Mouse (Mus musculus): ENCODE measurements at regions not wholly inside any gene's neighbourhood (a gene's known extent, or its start where the extent isn't known, plus 50 kb on each side); places are given as distances from the start of the nearest gene placed in this dataset.

DNA sequence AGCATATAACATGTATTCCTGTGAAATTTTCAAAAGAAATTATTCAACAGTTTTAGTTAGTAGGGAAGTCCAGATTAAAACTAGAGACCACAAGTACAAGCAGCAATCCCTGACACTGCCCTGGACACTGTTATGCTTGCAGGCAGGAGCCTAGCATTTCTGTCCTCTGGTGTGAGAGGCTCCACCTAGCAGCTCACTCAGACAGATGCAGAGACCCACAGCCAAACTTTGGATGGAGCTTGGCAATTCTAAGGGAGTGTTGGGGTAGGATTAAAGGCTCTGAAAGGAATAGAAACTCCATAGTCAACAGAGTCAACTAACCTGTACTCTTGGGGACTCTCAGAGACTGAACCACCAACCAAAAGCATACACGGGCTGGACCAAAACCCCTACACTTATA is 509.8 kb downstream of the Flrt2 start:
- ATAC-seq (ENCODE audit: low TSS enrichment), result no peak

- ATAC-seq (ENCODE audit: low TSS enrichment), result no peak
Measured at GRCm38 (mm10) chr12:96226446-96226845, 534.4 kb downstream of the Flrt2 start.

DNA sequence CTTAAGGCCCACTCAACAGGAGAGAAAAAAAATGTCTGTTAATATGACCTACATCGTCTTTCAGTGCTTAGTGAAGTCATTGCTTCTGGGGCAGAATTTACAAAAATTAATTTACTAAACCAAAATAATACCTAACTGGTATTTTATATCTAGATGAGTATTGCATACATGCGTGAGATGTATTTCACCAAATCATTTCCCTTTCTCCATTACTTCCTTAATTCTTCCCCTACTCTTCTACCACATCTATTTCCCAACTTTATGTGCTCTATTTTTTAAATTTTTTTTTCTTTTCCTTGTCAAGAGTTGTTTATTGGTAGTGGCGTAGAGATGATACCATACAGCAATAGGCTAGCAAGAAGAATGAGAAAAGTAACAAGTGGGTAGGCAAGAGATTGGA is 536.7 kb downstream of the Flrt2 start:
- ATAC-seq (ENCODE audit: low TSS enrichment), result no peak

GRCm38 (mm10) chr12:96235510-96235909 is 543.5 kb downstream of the Flrt2 start:
- no peak for ATAC-seq (ENCODE audit: low TSS enrichment)

DNA sequence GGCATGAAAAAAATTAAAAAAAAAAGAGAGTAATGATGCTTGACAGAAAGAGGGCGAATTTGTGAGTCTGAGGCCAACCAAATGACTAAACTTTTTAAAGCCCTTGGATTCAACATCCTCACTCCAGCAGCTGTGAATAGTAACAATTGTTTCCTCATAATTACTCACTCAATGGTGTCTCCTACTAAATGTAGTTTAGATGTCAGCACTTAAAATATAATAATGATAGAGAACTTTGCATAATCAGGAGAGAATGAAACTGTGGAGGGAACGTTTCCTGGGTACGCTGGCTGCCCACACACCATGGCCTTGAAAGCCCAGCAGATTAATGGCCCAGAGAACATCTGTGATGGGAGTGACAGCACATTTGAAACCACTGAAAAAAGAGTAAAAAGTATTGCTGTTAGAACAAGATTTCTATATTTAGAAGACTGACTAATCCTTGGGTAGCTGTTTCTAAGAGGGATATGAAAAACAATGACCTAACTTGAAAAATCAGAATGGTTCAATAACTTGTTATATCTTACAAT is 544.0 kb downstream of the Flrt2 start:
- no peak for ATAC-seq (ENCODE audit: low TSS enrichment)

DNA sequence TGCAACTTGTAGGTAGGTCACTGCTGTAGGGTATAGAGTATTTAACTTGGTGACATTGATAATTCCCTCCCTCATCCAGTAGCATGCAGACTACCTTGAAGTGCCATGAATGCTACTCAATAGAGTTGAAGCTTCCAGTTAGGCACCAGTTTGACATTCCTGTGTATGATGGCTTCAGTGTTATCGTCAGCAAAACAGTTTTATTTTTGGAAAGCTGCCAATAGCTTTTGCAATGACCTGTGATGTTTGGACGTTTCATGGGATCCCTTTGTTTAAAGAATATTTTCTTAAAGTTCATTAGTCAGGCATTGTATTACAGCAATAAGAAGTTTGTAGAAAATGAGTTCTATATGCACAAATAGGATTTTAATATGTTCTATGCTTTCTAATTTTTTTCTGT is 547.6 kb downstream of the Flrt2 start:
- ATAC-seq (ENCODE audit: low TSS enrichment), result no peak

DNA sequence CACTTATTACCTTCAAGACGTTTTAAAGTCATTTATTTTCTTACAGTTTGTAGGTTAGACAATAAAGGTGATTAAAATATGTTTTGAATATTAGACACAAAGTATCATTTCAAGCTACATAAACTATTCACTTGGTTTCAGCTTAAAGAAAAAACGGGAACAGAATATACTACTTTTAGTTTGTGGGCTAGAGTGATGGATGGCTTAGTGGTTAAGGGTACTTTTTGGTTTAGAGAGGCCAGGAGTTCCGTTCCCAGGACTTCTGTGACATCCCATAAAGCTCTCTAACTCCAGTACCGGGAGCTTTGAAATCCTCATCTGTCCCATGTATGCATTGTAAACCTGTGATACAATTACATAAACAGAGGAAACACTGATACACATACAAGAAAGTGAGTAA is 570.0 kb downstream of the Flrt2 start:
- ATAC-seq (ENCODE audit: low TSS enrichment), result no peak

DNA sequence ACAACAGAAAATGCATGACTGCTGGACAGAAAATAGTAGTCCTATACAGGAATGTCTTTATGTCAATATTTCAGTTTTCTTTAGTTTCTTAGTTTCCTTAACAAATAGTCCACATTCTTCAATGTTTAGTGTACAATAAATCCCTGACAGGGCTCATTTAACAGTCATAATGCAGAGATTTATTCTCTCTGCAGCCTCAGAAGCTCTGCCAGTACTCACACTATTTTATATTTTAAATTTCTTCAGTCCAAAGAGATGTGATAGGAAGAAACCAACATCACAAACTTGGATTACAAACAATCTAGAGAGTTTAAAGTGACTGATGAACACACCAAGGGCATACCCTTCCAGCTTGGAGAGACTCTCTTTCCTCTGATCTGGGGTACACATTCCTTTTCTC is 583.9 kb downstream of the Flrt2 start:
- no peak for ATAC-seq (ENCODE audit: low TSS enrichment)

GRCm38 (mm10) chr12:96311137-96311536 is 619.1 kb downstream of the Flrt2 start:
- ATAC-seq (ENCODE audit: low TSS enrichment), result no peak

DNA sequence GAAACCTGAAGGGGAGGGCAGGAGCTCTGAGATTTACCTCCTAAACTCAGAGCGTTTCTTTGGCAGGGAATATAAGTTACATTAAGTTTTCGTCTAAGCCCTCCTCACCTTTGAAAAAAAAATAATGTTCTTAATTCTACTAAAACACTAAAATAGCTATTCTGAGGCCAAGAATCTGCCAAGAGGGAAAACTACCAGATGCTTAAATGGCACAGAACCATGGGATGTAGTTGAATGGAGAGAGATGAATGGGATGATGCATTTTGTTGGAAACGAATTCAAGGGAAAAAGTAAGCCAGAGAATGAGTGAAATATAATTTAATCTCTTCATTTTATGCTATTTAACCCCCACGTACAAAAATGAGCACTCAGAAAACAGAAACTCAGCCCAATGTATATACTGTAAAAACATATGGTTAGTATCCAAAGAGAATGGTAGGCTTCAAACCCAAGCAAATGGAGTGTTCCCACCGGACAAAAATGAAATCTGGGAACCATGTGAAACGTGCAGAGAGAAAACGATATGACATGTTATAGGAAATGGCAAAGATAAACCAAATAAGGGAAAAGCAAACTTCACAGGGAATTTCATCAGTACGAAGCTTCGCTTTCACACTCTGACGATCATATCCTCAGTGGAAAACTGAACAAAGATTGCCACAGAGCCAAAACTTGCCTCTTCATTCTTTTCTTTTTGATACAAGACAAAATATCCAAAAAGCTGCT is 631.2 kb downstream of the Flrt2 start:
- no peak for ATAC-seq (ENCODE audit: low TSS enrichment)

DNA sequence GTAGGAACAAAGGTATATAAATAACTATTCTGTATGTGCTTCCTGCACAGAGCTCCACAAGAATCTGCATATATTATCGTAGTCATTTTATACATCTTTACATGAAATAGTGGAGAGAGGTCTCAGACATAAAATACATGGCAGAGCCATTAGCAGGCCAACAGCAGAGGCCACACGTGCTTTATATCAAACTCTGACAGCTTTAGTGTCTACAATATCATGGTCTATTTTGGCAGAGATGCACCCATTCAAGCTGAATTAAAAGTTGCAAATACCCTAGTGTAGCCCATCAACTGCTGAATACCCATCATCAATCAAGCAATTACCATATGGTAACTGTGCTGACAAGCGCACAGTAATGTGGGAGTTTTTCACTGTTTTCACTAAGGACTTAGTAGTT is 659.1 kb downstream of the Flrt2 start:
- ATAC-seq (ENCODE audit: low TSS enrichment), result no peak

- ATAC-seq (ENCODE audit: low TSS enrichment), result no peak
Measured at GRCm38 (mm10) chr12:96378924-96379323, 686.9 kb downstream of the Flrt2 start.

GRCm38 (mm10) chr12:96419104-96419503 is 727.1 kb downstream of the Flrt2 start:
- no peak for ATAC-seq (ENCODE audit: low TSS enrichment)

GRCm38 (mm10) chr12:96419567-96419966 is 727.5 kb downstream of the Flrt2 start:
- ATAC-seq (ENCODE audit: low TSS enrichment), result no peak

- ATAC-seq (ENCODE audit: low TSS enrichment), result no peak
Measured at GRCm38 (mm10) chr12:96427589-96427988, 735.6 kb downstream of the Flrt2 start.

DNA sequence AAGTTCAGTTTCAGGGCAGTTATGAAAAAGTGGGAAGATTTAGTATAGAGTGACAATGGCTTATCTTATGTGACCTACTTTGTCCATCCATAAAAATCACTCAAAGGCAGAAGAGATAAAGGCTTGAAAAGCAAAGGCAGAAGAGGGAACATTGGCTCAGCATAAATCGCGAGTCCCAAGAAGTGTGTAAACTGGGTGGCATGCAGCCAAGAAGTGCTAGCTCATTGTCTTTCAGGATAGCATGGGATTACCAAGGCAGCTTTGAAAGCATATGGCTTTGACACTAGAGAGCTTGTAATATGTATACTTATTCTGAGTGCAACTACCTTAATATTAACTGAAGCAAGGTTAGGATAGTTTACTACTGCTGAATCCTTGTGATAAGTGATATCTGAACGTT is 750.5 kb downstream of the Flrt2 start:
- ATAC-seq (ENCODE audit: low TSS enrichment), result no peak

DNA sequence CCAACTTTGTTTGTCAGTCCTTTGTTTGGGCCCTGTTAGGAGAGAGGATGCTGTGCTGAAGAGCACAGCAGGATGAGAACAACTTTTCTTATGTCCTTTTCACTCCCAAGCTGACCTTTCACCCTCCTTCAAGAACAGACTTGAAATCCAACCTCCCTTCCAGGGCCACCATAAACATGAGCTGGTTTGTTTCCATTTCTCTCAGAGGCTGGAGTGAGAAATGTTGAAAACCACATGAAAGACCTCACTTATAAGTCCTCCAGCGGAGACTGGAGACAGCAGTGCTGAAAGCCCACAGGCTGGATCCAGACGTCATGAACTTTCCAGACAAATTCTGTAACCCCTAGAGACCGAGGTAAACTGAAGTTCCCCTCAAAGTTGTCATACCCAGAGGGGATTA is 761.3 kb downstream of the Flrt2 start:
- no peak for ATAC-seq (ENCODE audit: low TSS enrichment)

GRCm38 (mm10) chr12:96476344-96476743 is 784.3 kb downstream of the Flrt2 start:
- no peak for ATAC-seq (ENCODE audit: low TSS enrichment)

- ATAC-seq (ENCODE audit: low TSS enrichment), result no peak
Measured at GRCm38 (mm10) chr12:96488448-96488960, 796.5 kb downstream of the Flrt2 start.

DNA sequence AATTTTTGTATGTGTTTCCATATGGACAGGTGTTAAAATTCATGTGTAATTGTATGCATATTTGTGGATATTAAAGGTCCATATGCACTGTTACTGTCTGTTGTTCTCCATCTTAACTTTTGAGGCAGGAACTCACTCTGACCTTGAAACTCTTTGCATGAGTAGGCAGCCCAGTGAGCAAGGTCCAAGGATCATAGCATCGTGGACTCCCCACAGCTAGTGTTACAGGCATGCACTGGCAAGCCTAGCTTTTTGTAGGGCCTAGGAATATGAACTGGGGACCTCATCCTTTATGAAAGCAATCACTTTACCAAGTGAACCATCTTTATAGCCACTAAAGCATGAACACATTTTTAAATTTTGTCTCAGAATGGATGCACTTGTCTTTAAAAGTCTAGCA is 817.6 kb downstream of the Flrt2 start:
- ATAC-seq (ENCODE audit: low TSS enrichment), result no peak

DNA sequence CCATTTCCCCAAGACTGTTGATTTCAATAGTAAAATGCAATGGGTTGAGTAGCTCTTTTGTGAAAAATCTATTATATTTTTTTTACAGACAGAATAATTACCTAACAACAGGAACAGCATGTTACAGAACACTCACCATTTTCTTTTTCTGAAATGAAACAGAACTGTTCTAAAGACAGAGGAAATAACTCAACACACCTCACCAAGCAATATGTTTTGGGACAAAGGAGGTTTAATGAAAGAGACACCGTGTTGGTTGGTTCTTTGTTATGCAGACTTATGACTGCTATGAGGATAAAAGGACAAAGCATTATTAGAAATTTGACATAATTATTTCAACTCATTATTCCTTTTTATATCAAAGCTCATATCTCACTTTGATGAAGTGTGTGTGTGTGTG is 866.8 kb downstream of the Flrt2 start:
- ATAC-seq (ENCODE audit: low TSS enrichment), result no peak

DNA sequence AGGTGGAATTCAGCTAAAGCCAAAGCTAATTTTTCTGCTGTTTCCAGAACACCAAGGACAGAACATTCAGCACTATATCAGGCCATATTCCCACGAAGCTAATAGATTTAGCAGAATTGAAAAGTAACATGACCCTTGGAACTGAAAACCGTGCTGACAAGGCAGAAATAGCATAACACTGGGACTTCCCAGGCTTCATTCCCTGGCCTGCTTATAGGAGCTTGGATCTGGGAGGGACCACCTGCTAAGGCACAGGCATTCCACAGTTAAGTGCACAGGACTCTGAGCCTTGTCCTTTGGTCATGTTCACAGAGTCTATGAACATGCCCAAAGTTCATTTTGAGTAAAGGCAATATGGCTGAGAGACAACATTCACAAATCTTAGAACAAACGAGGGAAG is 902.8 kb downstream of the Flrt2 start:
- no peak for ATAC-seq (ENCODE audit: low TSS enrichment)

- ATAC-seq (ENCODE audit: low TSS enrichment), result no peak
Measured at GRCm38 (mm10) chr12:96615134-96615533, 923.1 kb downstream of the Flrt2 start.

DNA sequence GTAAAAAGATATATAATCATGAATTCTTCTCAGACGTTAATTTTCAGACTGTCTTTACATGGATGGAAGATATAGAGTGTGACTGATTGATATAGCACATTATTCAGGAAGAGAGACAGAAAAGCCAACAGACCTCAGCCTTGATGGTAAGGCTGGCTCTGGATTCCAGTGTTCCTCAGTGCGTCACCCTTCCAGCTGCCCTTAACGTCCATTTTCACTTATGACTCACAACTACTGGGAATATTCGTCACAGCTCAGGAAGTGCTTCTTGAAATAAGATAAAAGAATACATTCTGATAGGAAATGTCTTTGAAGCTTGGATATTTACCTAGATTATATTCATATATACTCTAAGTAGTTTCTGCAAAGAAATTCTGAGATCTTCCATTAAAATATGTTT is 923.8 kb downstream of the Flrt2 start:
- ATAC-seq (ENCODE audit: low TSS enrichment), result no peak

All from frontal cortex, adult (tissue).